Mouse (Mus musculus) stomach, embryonic 15.5 days (tissue): ENCODE measurements at regions not wholly inside any gene's neighbourhood (a gene's known extent, or its start where the extent isn't known, plus 50 kb on each side); places are given as distances from the start of the nearest gene placed in this dataset.

Source experiments
- ATAC-seq: fragments of 200-750 bp; cut with Nextera tagmentation; 2 replicates; pipeline ENCODE4 v1.8.0; 2017; ENCODE audit warnings: low read depth, moderate number of reproducible peaks, moderate TSS enrichment; ENCODE audit not compliant: insufficient read depth, low FRiP score
- H3K27ac ChIP-seq: fragments of 300-500 bp; sonication (generic); 2 replicates; pipeline ENCODE4 v1.5.1; 2015; ENCODE audit warnings: mild to moderate bottlenecking, inconsistent platforms
- H3K27me3 ChIP-seq: fragments of 300-500 bp; sonication (generic); replicated peaks from 2 replicates; pipeline ENCODE4 v1.6.1; 2015; ENCODE audit warnings: inconsistent platforms
- H3K36me3 ChIP-seq: fragments of 300-500 bp; sonication (generic); 2 replicates; pipeline ENCODE4 v1.6.1; 2015; ENCODE audit warnings: inconsistent platforms
- H3K4me1 ChIP-seq: fragments of 300-500 bp; sonication (generic); 2 replicates; pipeline ENCODE4 v1.6.1; 2015; ENCODE audit warnings: inconsistent platforms
- H3K4me2 ChIP-seq: fragments of 300-500 bp; sonication (generic); 2 replicates; pipeline ENCODE4 v1.6.1; 2015; ENCODE audit warnings: mild to moderate bottlenecking, inconsistent platforms
- H3K4me3 ChIP-seq: fragments of 300-500 bp; sonication (generic); replicated peaks from 2 replicates; pipeline ENCODE4 v1.5.1; 2015; ENCODE audit warnings: inconsistent platforms
- H3K9ac ChIP-seq: fragments of 300-500 bp; sonication (generic); 2 replicates; pipeline ENCODE4 v1.6.1; 2015; ENCODE audit warnings: inconsistent platforms
- H3K9me3 ChIP-seq: fragments of 300-500 bp; sonication (generic); 2 replicates; pipeline ENCODE4 v1.6.1; 2016; ENCODE audit warnings: inconsistent platforms
- WGBS: fragments of 180-500 bp; shearing (Covaris S2); methylation state at CpG from one replicate; pipeline ENCODE4 v1.1.7; 2015; 5-methylcytosine and 5-hydroxymethylcytosine counted together

GRCm38 (mm10) chr5:96936239-96936638 is 61.2 kb upstream of the Bmp2k start:
- Histone ChIP-seq H3K9me3 (no peaks in the 10 kb centered on the region), H3K4me2 (no peak overlapping the region), H3K36me3 (no peaks in the 10 kb centered on the region), H3K27me3 (no peaks in the 10 kb centered on the region), H3K27ac (no peak overlapping the region), H3K9ac (no peak overlapping the region), H3K4me3 (no peak overlapping the region), H3K4me1 (peaks cover 7% of the 10 kb centered on the region; the same call in 1 of the 2 replicates)
- 65% methylated on average over 3 of the region's 3 CpGs for WGBS
- ATAC-seq: no peak

GRCm38 (mm10) chr5:96938718-96939117 is 58.8 kb upstream of the Bmp2k start:
- 74% methylated on average over 11 of the region's 11 CpGs for WGBS
- peaks cover 7% of the 10 kb centered on the region; the same call in 1 of the 2 replicates for H3K4me1 ChIP-seq
- H3K27me3 ChIP-seq: no peaks in the 10 kb centered on the region
- no peak overlapping the region for H3K4me2 ChIP-seq
- no peak overlapping the region for H3K27ac ChIP-seq
- H3K4me3 ChIP-seq: no peak overlapping the region
- no peak overlapping the region for H3K9ac ChIP-seq
- H3K9me3 ChIP-seq: no peaks in the 10 kb centered on the region
- H3K36me3 ChIP-seq: no peaks in the 10 kb centered on the region
- ATAC-seq: no peak

GRCm38 (mm10) chr5:96939273-96939672 is 58.2 kb upstream of the Bmp2k start:
- Histone ChIP-seq H3K4me3 (no peak overlapping the region), H3K4me2 (no peak overlapping the region), H3K4me1 (peaks cover 7% of the 10 kb centered on the region; the same call in 1 of the 2 replicates), H3K27me3 (no peaks in the 10 kb centered on the region), H3K36me3 (no peaks in the 10 kb centered on the region), H3K9me3 (no peaks in the 10 kb centered on the region), H3K27ac (no peak overlapping the region), H3K9ac (no peak overlapping the region)
- no peak for ATAC-seq
- 52% methylated on average over 1 of the region's 1 CpGs for WGBS

GRCm38 (mm10) chr5:96940170-96941086 is 57.1 kb upstream of the Bmp2k start:
- Histone ChIP-seq H3K36me3 (no peaks in the 10 kb centered on the region), H3K27me3 (no peaks in the 10 kb centered on the region), H3K4me3 (no peak overlapping the region), H3K9me3 (no peaks in the 10 kb centered on the region), H3K4me1 (peaks cover 7% of the 10 kb centered on the region; the same call in 1 of the 2 replicates), H3K4me2 (no peak overlapping the region), H3K27ac (peak overlapping the region; percentile 41; the same call in 1 of the 2 replicates), H3K9ac (no peak overlapping the region)
- 66% methylated on average over 12 of the region's 12 CpGs for WGBS
- peak; percentile 70; the same call in 1 of the 2 replicates for ATAC-seq

- no peak overlapping the region for H3K9ac ChIP-seq
- 0 out of 2 replicates have a peak overlapping the region, but pooled peaks have one; percentile 6 for H3K4me2 ChIP-seq
- H3K36me3 ChIP-seq: no peaks in the 10 kb centered on the region
- peak overlapping the region; percentile 41; the same call in 1 of the 2 replicates for H3K27ac ChIP-seq
- no peaks in the 10 kb centered on the region for H3K9me3 ChIP-seq
- WGBS: 22% methylated on average over 7 of the region's 7 CpGs
- no peak overlapping the region for H3K4me3 ChIP-seq
- peak; percentile 56 for ATAC-seq
- peaks cover 7% of the 10 kb centered on the region; the same call in 1 of the 2 replicates for H3K4me1 ChIP-seq
- H3K27me3 ChIP-seq: no peaks in the 10 kb centered on the region
These were observed 56.4 kb upstream of the Bmp2k start for GRCm38 (mm10) chr5:96941087-96941468.

- no peaks in the 10 kb centered on the region for H3K36me3 ChIP-seq
- H3K4me2 ChIP-seq: no peak overlapping the region
- H3K27me3 ChIP-seq: no peaks in the 10 kb centered on the region
- H3K4me3 ChIP-seq: no peak overlapping the region
- H3K4me1 ChIP-seq: peaks cover 7% of the 10 kb centered on the region; the same call in 1 of the 2 replicates
- H3K9me3 ChIP-seq: no peaks in the 10 kb centered on the region
- ATAC-seq: no peak
- 86% methylated on average over 2 of the region's 2 CpGs for WGBS
- no peak overlapping the region for H3K27ac ChIP-seq
- H3K9ac ChIP-seq: no peak overlapping the region
These were observed 56.0 kb upstream of the Bmp2k start for GRCm38 (mm10) chr5:96941518-96941917.
